Mouse (Mus musculus) cerebellum, adult (tissue): ENCODE results near the gene Rnf11.

Source experiments
- ATAC-seq: cut with Nextera tagmentation; 2 replicates; pipeline ENCODE4 v1.9.2; 2017; ENCODE audit warnings: mild to moderate bottlenecking, moderate library complexity, mixed read lengths; ENCODE audit not compliant: insufficient number of reproducible peaks, low FRiP score, low TSS enrichment

The Rnf11 gene

GRCm38 (mm10) chr4:109445397-109445796 lies 39.1 kb downstream of the Rnf11 start:
- ATAC-seq = no peak

DNA sequence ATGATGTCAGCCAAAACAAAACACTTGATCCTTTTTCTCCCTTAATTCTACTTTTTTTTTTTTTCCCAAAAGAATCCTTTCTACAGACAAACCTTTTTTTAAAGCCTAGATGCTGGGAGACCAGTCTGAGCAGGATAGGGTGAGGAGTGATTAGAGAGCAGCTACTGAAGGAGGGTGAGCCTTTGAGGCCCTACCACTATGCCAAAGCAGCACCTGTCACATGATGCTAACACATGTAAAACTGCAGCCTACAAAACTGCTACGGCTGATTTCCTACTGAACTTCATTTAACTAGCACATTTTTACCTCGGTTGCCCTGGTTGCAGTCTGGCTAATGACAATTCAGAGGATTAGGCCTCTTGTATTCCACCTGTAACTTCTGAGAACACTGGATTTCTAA lies 39.6 kb downstream of the Rnf11 start:
- ATAC-seq = no peak

- no peak for ATAC-seq
These were observed 40.1 kb downstream of the Rnf11 start for GRCm38 (mm10) chr4:109444471-109444870.

DNA sequence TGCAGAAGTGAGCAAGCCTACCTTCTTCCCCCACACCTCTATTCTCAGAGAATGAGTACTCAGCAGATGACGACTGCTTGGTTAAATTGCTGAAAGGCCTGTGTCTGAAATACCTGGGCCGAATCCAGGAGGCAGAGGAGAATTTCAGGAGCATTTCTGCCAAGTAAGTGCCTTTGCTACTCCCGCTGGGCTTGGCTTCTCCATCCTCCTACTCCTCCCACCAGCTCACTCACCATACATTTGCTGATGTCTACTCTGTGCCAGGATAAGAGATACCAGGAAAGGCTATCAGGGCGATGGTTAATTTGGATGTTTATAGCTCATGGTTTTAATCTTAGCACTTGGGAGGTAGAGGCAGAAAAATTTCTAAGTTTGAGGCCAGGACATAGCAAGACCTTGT lies 41.9 kb downstream of the Rnf11 start:
- peak; percentile 64 for ATAC-seq

DNA sequence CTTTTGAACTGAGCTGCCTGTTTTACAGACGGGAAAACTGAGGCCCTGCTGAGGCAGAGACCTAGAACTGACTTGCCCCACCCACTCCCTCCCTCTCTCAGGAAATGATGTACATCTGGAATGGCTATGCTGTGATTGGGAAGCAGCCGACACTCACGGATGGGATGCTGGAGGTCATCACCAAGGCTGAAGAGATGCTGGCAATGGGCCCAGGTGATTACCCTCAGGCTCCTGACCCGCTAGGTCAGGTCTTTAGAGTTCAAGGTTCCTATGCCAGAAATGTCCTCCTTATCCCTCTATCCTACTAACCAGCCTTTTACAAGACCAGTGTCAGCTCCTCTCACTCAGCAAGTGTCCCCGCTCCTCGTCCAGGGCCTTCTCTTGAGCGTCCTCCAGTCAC lies 42.4 kb downstream of the Rnf11 start:
- no peak for ATAC-seq

GRCm38 (mm10) chr4:109441000-109441399 lies 43.5 kb downstream of the Rnf11 start:
- no peak for ATAC-seq

GRCm38 (mm10) chr4:109440381-109440780 lies 44.1 kb downstream of the Rnf11 start:
- ATAC-seq = no peak

GRCm38 (mm10) chr4:109439825-109440248 lies 44.7 kb downstream of the Rnf11 start:
- no peak for ATAC-seq

GRCm38 (mm10) chr4:109439101-109439500 lies 45.4 kb downstream of the Rnf11 start:
- ATAC-seq = no peak

DNA sequence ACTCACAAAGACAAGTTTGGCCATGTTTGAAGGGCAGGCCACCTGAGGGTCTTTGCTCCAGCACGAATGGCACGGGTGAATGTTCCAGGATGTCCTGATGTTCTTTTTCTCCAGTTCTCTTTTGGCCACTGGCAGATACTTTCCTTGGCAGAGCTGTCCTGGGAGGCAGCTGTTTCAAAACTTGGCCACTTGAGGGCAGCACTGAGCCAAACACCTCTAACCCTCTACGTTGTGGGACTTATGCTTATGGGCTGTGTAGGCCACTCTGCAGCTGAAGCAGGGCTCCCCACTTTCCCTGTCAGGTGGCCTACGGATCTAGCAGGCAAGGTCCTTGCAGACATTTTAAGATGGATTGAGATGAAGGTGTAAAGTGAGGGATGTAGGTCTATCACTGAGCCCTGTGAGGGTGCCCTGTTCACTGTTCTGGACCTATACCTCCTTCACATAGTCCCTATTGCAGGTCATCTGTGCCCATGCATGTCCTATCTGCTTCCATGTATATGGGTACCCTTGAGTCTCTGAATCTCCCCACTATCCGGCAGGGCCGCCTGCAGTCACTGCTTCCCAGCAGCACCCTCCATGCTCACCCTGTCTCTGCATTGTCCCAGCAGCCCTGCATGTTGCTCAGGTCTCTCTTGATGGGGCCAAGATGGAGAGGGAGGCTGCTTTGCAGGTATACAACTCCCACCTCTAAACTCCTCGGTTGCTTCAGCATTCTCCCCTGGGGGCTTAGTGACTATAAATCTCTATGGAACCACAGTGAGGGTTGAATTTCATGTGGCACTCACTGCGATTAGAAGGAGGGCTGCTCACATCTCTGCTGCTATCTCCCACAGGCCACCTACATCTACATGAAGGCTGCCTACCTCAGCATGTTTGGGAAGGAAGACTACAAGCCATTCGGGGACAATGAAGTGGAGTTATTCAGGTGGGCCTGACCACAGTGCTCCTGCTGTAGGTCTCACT lies 46.3 kb downstream of the Rnf11 start:
- ATAC-seq = 0 out of 2 replicates have a peak, but pooled peaks have one; percentile 14

DNA sequence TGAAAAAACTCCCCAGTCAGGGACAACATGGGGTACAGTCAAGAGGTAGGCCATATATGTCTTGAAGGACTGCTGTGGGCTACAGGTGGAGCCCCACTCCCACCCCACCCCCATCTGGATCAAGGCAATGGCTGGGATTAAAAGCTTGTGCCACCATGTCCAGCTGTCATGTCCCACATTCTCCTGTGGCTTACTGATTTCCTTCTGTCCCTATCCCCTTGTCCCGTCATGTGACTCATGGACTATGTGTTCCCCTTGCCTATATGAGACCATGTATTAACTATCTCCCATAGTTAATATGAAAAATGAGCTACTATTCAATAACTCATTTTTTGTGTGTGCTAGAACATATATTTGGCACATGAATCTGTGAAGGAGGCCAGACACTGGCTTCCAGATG lies 50.3 kb downstream of the Rnf11 start:
- ATAC-seq = no peak

GRCm38 (mm10) chr4:109433641-109434040 lies 50.9 kb downstream of the Rnf11 start:
- peak; percentile 22; the same call in 1 of the 2 replicates for ATAC-seq

DNA sequence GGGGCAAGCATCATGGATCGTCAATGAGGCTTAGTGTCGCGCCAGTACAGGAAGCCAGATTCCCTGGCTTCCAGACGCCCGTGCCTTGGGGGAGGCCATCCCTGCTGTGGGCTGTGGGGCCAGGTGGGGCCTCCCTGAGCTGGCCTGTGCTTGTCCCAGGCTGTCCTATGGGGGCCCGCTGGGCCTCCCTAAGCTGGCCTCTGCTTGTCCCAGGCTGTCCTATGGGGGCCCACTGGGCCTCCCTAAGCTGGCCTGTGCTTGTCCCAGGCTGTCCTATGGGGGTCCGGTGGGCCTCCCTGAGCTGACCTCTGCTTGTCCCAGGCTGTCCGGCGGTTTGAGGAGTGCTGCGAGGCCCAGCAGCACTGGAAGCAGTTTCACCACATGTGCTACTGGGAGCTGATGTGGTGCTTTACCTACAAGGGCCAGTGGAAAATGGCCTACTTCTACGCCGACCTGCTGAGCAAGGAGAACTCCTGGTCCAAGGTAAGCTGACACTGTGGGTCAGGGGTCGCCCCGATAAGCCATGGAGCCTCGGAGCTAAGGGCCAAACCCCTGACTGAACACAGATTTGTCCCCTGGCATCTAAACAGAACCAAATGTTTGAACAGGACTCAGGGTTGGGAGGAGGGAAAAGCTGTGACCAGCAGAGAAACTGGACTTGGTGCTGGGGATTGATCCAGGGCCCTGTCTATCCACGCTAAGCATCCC lies 51.7 kb downstream of the Rnf11 start:
- ATAC-seq = no peak

- peak; percentile 45; the same call in 1 of the 2 replicates for ATAC-seq
These were observed 53.7 kb downstream of the Rnf11 start for GRCm38 (mm10) chr4:109430854-109431253.

DNA sequence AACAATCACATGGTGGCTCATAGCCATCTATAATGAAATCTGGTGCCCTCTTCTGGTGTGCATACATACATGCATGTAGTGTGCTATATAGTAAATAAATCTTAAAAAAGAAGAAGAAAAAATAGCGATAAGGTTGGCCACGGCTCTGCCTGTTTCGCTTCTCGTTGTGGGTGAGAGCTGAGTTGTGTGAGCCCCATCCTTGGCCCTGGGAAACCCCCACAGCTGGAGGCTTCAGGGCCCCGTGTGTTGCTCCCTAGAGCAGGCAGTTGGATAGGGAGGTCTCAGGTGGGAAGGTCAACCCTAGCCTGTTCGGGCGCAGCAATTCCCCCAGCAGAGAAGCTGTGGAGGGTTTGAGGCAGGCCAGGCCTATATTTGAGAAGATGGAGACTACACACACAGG lies 54.3 kb downstream of the Rnf11 start:
- ATAC-seq = no peak

DNA sequence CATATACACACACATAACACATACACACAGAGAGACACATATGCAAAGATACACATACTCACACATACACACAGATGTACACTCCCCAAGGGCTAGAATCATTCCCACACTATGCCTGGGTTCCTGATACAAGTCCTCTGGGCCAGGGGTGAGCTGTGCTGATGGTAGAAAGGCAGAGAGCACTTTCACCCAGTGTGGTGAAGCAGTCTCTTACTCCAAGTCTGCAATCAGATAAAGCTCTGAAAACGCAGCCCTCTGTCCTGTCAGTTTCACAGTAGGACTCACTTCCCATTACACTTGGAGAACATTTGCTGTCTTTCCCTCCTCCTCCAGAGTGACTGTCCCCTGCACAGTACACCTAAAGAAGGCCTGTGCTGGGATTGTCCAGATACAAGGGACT lies 57.5 kb downstream of the Rnf11 start:
- ATAC-seq = no peak

GRCm38 (mm10) chr4:109423438-109423837 lies 61.1 kb downstream of the Rnf11 start:
- no peak for ATAC-seq

- ATAC-seq = no peak
These were observed 62.1 kb downstream of the Rnf11 start for GRCm38 (mm10) chr4:109422436-109422835.

GRCm38 (mm10) chr4:109421608-109422007 lies 62.9 kb downstream of the Rnf11 start:
- no peak for ATAC-seq

- ATAC-seq = no peak
These were observed 64.3 kb downstream of the Rnf11 start for GRCm38 (mm10) chr4:109420138-109420795.

GRCm38 (mm10) chr4:109419563-109419962 lies 65.0 kb downstream of the Rnf11 start:
- ATAC-seq = no peak
